Mouse (Mus musculus) left cerebral cortex, adult 9 months (tissue): ENCODE results near the gene Arhgdia.
A peak's percentile ranks its signal among the peaks of the same experiment; 100 is the strongest.
"Not testable (repeated sequence)": the region's sequence is repeated elsewhere in the genome, so short reads cannot be mapped to it uniquely, and the experiment has no call there.

ENCODE experiments used
- DNase-seq, 2 experiments: peaks; one replicate each; pipeline ENCODE4 v3.0.0; 2022; ENCODE audit warnings: low spot score in 2 of 2

The Arhgdia gene

DNA sequence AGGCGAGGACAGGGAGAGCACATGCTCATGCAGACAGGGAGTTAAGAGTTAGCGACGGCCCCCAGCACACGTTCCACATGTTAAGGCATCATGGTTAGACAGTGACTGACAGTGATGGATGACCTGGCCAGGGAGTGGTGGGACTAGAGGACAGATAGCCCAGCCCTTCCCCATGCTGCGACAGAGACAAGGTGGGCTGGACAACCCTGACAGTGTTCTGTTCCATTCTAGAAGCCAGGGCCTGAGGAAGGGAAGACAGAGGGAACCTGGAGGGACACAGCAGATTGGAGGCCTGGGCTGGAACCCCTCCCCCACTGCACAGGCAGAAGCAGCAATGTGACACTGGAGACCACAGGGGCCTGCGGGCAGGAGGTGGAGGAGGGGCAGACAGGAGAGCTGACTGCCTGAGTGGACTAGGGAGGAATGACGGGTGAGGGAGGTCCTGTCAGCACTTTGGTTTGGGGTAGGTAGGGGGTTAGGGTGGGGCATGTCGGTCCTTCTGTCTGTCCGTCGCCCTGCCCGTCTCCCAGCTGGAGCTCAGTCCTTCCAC is 2.7 kb downstream of the Arhgdia start:
- DNase-seq = no peak

DNA sequence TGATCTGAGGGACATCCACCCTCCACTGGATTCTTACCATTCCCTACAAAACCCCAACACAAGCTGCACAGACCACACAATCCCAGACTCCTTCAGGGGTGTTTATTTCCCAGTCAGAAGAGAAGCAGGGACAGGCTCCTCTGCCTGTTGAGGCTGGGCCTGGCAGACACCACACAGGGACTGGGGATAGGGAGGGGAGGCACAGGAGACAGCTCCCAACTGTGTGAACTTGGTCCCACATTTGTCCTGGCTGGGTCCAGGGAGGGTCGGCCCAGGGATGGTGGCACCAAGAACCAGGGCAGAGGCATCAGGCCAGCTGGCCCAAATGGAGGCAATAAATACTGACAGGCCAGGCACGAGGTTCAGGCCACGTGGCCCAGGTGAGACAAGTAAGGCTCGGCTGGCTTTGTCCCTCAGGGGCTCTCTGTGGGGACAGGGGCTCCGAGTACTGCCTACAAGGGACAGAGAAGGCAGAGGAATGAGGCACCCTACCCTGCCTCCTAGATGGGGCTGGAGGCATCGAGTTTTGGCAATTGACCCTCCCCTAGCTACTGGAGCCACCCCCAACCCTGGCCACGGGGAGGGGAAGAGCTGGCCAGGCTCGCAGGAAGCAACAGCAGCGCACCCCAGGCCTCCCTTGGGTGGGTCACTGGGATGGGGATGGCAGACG is 3.3 kb downstream of the Arhgdia start:
- no peak for DNase-seq

DNA sequence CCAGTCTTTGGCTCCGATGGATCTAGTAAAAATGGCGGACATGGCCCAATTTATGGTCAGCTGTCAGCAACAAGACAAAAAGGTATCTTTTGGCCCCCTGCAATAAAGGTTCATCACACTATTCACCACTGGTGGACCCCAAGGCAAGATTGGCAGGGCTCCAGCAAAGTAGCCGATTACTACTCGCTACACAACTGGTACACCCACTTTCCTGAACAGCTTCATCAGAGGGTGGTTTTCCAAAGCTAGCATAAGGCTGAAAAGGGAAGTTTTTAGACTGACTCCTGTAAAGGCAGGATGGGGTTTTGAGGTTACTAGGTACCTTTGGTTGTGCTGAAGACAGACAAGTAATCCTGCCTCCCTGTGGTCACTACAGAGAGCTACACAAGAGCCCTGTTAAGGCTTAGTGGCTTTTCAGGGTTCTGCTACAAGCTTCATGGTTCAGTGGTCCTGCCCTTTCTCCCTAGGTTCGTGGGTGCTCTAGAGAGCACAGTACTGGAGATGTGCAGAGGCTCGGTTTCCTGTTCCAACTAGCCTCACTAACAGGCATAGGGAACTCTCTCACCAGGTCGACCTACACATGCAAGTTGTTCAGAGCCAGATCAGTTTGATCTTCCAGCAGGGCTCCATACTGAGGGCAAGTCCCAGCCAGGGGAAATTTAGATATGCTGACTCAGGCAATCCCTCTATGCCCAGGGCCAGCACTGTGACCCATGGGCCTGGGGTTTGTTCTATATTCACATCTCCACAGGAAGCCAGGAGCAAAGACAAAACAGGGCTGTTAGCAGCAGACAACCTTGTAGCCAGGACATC is 4.0 kb downstream of the Arhgdia start:
- DNase-seq = no peak

DNA sequence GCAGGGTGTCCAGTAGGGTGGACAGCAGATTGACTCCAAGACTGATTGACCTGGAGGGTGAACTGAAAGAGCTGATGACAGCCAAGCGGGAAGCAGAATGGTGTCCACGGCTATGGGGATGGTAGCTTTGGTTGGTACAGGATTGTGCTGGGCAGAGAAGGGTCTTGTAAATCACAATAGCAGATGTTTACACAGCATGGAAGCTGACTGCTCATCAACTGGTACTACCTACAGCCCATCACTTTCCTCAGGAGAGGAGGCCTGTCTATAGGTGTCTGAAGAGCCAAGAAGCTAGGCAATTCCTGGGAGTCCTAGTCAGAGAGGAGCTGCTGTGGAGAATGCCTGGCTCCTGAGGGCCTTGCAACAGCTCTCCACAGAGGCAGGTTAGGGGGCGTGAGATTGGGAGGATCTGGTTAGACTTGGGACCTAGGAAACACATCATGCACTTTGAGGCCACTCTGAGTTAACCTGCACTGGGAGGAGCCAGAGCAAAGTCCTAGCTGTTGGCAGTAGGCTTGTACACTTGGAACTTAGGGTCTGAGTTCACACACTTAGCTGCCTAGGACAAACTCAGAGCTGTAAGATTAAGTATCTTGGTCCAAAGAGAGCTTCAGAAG is 5.0 kb downstream of the Arhgdia start:
- DNase-seq = no peak

DNA sequence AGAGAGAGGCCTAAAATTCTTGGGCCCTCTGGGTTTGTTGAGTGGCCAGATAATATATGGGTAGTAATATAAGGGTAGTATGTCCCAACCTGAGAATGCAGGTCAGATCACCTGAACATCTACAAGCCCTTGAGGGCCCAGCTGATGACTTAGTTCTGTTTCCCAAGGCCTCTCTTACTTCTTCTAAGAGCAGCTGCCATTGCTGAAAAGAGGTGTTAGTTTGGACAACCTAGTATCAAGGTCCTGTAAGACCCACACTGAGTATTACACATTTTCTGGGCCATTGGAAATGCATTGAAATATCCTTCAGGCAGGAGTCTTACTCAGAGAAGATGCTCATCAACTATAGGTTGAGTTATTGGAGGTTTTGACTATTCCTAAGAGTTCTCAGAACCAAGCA is 5.5 kb downstream of the Arhgdia start:
- no peak for DNase-seq

DNA sequence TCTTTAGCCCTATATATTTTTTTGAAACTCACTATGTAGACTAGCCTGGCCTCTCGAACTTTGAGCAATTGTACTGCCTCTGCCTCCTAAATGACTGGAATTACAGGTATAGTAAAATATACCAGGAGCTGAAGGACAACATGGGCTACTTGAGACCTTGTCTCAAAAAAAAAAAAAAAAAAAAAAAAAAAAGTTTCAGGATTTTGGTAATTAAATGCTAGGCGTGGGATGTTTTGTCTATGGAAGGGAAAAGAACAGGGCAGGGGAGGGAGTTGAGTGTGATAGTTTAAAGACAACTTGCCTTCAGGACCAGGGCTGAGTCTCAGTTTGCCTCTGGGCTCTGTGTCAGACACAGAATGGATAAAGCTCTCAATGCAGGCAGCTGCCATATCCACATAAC is 6.4 kb downstream of the Arhgdia start:
- no peak for DNase-seq

DNA sequence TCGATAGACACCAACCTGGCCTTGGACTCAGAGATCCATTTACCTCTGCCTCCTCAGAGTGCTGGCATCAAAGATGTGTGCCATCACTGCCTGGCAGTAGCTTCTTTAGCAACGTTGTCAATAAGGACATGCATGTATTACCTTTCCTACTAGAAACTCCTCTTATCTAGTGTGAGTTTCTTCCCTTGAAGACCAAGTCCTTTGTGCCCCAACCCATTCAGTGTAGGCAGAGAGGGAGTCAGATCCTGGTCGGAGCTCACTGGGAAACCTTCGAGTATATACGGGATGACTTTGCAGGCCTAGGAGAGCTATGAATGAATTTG is 7.2 kb downstream of the Arhgdia start:
- DNase-seq = no peak

DNA sequence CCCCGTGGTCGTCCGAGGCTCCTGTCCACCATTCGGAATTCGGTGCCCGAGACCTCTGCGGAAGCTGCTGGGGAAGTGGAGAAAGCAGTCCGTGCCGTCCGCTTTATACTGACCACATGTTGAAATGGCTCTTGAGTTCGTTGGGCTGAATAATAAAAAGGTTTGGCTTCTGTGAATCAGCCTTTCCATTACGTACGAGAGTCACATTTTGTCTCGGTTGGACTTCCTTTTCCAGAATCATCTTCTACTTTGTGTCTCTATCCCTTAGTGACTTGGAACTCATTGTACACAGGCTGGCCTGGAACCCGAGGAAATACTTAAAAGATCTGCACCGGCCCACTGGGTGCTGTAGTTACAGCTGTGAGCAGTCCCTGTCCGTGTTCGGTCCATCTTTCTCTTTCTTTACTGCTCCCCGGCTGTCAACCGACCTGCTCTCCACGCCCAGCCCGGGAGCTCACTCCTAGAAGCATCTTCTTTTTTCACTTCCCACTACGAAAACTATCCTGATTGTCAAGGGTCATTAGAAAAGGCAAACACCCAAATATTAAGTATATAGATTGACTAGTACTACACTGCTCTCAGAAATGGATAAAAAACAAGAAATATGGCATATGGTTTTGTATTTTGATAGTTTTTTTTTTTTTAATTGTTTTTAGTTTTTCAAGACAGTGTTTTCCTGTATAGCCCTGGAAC is 7.7 kb downstream of the Arhgdia start:
- no peak for DNase-seq

DNA sequence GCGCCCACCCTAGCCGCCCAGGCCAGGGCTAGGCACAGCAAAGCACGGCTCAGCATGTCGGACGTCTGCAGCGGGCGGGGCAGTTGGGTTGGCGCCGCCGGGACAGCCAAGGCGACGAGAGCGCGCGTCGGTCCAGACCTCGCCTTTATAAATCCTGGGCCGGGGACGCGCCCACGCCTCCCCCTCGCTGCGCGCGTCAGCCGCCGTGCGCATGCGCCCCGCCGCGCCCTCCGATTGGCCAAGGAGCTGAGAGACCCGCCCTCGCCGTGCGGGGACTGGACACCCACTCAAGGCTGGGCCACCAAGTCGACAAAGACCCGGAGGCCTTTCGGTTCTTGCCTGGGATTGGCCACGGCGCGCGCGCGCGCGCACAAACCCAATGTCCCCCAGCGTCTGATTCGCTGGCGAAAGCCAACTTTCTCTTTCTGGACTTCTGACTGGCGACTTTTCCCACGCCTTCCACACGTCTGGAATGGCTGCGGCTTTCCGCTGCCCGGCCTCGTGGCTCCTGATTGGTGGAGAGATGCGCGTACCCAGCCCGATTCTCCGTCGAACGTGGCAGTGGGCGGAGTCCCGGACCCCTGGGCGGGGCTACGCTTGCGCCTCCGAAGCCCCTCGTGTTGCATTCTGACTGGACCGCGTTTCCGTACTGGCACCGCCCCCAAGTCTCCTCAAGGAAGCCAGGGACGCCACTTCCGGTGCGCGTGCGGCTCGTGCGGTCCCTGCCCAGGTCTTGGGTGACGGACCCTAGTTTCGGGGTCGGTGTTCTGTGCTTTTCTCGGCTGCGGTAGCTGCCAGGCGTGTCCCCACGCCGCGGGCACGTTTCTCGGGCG is 8.5 kb downstream of the Arhgdia start, which contains the start of gene P4hb:
P4hb (minus strand) TSS at position 502 of the 833 bp plus-strand sequence.
- DNase-seq = peak; percentile 100

DNA sequence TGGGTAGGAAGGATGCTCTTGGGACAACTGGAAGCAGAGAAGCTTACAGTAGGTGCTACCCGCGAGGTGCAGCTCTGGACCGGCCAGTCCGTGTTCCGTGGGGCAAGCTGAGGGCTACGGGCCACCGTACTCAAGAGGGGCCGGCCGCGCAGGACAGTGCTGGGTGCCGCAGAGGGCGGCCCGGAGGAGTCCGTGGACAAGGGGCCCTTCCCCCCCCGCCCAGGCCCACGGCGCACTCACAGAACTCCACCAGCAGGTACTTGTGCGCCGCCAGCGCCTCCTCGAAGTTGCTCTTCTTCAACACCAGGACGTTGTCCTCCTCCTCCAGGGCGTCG is 9.0 kb downstream of the Arhgdia start:
- no peak for DNase-seq

DNA sequence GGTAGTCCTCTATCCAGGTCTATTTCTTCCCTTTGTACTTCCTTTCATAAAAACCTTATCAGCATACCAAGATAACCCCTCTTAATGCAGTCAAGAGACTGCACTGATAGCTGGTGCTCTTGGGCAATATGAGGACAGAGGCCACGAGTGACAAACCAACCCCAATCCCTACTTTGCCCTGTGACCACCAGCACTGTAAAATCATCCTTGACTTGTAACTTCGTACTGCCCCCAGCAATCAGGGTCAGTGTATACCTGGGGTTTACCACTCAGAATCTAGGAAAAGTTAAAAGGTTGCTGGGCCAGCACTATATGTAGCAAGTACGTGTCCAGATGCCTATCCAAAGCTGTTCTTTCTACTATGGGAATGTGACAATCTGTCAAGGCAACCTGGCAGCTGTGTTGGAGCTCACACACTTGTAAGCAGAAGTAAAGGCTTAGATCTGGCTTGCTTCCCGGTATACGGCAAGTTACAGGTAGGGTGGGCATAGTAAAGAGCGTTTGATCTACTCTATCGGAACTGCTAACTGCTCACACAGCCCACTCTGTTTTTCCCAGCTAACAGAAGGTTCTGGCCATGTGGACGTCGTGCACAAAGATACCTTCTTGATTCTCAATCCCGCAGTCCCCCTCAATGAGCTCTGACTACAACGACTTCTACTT is 9.5 kb downstream of the Arhgdia start:
- DNase-seq = no peak

DNA sequence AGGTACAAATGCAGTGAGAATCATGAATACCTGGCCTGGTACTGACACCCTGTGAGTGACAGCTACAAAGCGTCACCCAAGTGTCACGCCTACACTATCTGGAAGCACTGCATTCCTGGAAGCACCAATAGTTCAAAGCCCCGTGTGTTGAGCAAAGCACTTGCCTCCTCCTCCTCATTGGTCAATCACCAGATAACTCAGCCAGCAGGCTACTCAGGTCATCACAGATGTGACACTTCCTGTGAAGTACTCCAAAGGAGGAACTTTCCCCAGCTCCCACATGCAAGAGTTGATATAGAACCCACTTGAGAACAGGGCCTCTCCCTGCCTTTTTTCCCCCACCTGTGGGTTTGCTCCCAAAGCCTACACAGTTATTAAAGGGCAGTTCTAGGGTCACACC is 10.3 kb downstream of the Arhgdia start:
- DNase-seq = no peak

DNA sequence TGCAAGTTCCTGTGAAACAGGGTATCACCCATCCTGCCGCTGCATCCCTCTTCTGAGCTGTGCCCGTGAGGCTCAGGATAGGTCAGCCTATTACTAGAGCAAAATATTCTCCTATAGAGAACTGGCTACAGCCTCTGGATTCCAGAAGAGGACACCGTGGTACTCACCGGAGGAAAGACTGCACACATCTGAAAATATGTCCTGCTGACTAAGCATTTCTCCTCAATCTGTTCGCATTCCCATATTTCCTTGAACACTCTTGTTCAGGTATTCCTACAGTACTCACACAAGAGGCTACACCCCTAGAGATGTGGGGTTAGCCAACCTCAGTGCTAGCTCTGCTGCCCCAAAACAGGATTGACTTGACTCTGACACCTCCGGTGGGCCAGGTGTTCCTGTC is 13.1 kb downstream of the Arhgdia start:
- no peak for DNase-seq

DNA sequence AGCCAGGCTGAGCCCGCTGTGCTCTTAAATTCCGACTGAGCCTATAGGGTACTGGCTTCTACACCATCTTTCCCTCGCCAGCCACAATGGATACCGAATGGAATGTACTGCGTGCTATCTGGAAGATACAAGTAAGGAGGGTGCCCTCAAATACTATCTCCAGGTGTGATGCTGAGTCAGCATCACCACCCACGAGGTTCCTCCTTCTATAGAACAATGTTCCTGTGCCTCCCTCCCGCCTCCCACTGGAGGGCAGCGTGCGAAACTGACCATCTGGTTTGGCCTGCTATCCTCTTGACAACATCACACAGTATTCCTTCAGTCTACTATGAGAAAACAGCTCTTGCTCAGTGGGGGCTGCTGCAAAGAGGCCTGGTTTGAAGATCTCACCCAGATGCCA is 16.3 kb downstream of the Arhgdia start:
- no peak for DNase-seq

DNA sequence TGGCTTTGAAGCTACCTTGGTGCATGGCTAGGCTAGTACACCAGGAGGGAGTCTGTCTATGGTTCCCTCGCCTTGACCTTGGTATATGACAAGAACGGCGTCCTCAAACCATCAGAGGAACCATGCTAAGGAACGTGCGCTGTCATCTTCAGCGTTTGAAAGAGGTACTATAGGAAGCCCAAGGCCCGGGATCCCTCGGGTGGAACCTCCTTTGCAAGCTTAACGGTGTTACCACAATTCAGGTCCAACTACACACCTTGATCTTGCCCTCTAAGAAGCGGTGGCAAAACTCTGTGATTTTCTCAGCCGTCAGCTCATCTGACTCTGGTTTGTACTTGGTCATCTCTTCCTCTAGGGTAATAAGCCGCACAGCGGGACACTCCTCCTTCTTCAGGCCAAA is 18.5 kb downstream of the Arhgdia start:
- no peak for DNase-seq

DNA sequence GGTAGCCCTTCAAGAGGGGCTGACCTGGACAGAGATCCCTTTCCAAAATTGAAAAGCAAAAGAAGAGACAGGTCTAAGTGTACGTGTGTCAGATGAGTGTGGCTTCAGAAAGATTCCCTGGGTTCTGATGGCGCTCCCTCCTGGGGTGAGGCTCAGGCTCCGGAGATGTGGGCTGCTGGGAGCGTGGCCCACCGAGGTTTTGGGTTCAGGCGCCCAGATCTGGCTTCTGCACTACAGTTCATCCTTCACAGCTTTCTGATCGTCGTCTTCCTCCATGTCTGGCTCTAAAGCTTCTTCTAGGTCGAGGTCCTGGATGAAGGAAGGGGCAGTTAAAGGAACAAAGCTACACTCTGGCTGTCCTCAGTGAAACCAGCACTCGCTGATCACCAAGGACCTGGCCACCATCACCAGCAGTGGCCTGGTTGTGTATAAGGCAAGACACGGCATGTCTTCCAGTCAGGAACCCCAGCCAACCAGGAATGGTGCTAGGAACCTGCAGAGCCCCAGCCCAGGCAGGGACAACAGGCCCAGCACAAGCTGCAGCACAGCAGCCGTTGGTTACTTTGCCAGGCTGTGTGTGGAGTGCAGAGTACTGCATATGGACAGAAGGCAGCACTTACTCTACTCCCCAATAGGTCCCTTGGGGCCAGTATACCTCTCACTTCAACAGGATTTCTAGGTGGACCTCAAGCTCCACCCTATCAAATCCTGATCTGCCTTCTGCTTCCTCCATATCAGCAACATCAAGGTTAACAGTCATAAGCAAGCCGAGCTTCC is 20.3 kb downstream of the Arhgdia start:
- no peak for DNase-seq

DNA sequence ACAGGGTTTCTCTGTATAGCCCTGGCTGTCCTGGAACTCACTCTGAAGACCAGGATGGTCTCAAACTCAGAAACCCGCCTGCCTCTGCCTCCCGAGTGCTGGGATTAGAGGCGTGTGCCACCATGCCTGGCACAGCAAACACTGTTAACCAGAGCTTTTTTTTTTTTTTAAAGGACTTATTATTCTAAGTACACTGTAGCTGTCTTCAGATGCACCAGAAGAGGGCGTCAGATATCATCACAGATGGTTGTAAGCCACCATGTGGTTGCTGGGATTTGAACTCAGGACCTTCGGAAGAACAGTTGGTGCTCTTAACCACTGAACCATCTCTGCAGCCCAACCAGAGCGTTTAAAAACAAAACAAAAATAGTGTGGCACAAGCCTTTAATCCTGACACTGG is 22.6 kb downstream of the Arhgdia start:
- DNase-seq = not testable (repeated sequence)

DNA sequence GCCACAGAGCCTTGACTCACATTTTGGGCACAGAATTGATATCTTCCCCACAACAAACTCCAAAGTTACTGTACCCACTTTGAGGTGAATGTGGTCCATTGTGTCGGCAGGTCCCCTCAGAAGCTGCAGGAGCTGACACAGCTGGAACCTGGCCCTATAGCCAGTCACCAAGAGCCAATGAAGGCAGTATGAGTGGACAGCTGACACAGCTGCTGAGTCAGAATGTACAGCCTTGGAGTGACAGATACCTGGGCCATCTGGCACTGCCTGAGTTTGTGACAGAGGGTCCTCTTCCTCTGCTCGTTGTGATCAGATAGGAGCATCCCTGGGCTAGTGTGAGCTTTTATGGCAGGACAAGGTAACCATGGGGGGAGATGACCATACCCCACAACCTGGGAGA is 26.2 kb downstream of the Arhgdia start:
- no peak for DNase-seq

DNA sequence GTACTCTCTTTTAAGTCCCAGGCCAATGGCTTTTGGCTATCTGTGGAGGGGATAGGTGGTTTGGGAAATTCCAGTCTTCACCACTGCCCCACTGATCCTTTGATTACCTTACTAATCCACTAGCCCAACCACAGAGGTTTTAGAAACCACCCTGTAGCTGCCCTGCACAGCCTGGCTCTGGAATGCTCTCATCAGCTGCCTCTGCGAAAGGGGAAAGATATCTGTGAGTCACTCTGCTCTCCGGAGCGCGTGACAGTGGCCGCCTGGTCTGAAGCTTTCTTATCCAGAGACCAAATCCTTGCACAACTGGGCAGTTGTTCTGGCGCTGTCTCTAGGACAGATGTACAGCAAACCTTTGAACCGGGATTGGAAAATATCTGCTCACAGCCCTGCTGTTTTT is 26.6 kb downstream of the Arhgdia start:
- DNase-seq = no peak

DNA sequence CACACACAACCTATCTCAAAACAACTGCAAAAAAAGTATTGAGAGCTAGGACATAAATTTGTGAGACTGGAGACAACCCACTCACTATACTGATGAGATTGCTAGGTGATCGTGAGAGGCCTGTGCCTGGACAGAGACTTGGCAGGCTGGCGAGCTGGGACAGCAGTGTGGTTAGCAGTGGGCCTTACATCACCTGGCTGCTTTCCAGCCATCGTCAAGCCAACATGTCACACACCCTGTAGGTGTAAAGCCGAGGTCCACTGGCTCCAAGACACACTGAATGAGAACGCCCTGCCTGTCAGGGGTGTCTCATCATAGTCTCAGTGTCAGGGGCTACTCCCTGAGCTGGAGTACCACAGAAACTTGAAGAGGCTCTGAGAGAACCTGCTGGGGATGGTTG is 28.7 kb downstream of the Arhgdia start:
- no peak for DNase-seq
